Mouse (Mus musculus): ENCODE measurements around the gene Dok7. TPM values are rescaled to one million over a fixed set of nuclear protein-coding genes. Genes with fewer than 3 reads are reported as not detected.

Dok7 gene
- polyA plus RNA-seq, 1 experiment from 2014 or later: 0.42 TPM

DNA sequence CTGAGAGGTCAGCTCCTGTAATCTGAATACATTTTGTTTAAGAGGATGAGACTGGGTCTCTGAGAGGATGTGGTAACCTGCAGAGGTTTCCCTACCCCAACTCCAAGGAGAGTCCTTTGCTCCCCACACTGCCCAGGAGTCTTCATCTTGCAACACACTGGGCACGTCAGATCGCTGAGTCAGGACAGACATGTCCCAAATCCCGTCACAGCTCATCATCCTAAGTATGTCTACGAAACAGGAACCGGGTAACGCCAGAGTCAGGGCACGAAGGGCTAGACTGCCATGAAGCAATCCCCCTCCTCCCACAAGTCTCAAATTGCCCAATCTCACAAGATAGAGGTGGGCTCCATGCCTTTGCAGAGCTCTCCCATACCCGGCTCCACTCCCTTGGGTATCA lies 46.5 kb downstream of the Dok7 start:
- no peak for ATAC-seq (ENCODE audit: low FRiP score, low read depth)
- peaks cover 5% of the 10 kb centered on the region for H3K27me3 ChIP-seq
- H3K4me2 ChIP-seq (replicated peaks): no peak overlapping the region
- no peaks in the 10 kb centered on the region for H3K9me3 ChIP-seq
- no peak overlapping the region for H3K4me3 ChIP-seq
- no peak overlapping the region for H3K27ac ChIP-seq (replicated peaks)
- H3K36me3 ChIP-seq: peaks cover 46% of the 10 kb centered on the region
- 92% methylated on average over 8 of the region's 8 CpGs for WGBS
- H3K9ac ChIP-seq (replicated peaks): no peak overlapping the region
- H3K4me1 ChIP-seq: peaks cover 20% of the 10 kb centered on the region

DNA sequence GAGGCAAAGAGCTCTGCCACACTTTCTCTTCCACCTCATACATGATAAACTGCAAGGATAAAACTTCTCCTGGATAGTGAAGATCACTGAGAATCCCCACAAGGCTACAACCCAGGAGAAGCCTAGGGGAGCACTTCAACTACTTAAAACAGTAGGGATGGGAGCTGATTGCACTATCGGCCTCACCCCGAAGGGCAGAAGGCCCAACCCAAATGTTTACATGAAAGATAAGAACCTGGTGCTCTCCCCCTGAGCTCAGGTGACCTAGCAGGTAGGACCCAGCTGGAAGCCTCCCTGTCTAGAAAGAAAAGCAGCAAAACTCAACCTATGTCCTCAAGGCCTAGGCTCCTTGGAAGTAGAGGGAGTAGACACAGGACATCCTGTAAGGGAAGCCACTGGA lies 47.0 kb downstream of the Dok7 start:
- ATAC-seq (ENCODE audit: low FRiP score, low read depth): no peak
- Histone ChIP-seq H3K27me3 (peaks cover 5% of the 10 kb centered on the region), H3K36me3 (peaks cover 41% of the 10 kb centered on the region), H3K27ac (replicated peaks) (no peak overlapping the region), H3K9ac (replicated peaks) (no peak overlapping the region), H3K9me3 (no peaks in the 10 kb centered on the region), H3K4me2 (replicated peaks) (peak overlapping the region; percentile 71; the same call in 1 of the 2 replicates), H3K4me1 (peaks cover 20% of the 10 kb centered on the region), H3K4me3 (no peak overlapping the region)
- 95% methylated on average over 2 of the region's 2 CpGs for WGBS

DNA sequence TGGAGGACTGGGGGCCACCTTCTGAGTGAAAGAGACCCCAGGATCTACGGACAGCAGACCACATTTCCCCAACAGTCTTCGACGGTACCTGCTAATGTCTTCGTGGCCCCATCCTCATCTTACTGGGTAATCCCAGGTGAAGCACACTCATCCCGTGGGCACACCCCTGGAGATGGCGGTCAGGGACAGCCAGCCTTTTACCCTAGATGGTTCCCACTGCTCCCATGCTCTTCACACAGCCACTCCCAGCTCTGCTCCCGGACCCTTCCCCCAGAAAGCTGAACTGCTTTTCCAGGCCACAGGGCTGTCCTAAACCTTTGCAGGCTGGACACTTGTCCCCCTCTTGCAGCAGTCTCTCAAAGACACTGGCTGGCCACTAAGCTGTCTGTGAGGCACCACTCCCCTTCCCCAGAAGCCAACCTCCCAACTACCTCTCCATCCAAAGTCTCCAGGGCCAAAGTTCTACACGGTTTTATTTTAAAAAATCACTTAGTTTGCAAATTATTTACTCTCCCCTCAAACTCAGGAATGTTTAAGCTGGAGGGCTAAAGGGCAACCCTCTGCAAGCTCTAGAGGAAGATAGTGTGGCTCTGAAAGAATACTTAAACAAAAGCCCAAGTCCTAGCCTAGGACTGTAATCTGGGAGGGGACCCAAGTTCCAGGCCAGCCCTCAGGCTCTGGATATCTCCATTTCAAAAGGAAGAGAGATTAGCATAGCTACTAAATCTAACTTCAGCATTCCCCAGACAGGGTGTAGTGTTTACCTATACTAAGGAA lies 47.8 kb downstream of the Dok7 start:
- ATAC-seq (ENCODE audit: low FRiP score, low read depth): no peak
- peak overlapping the region; percentile 71 for H3K4me2 ChIP-seq (replicated peaks)
- H3K4me1 ChIP-seq: peaks cover 20% of the 10 kb centered on the region
- H3K36me3 ChIP-seq: peaks cover 33% of the 10 kb centered on the region
- H3K27ac ChIP-seq (replicated peaks): no peak overlapping the region
- H3K9me3 ChIP-seq: no peaks in the 10 kb centered on the region
- 58% methylated on average over 8 of the region's 8 CpGs for WGBS
- peak overlapping the region; percentile 76 for H3K9ac ChIP-seq (replicated peaks)
- peak overlapping the region; percentile 77 for H3K4me3 ChIP-seq
- H3K27me3 ChIP-seq: peaks cover 5% of the 10 kb centered on the region

DNA sequence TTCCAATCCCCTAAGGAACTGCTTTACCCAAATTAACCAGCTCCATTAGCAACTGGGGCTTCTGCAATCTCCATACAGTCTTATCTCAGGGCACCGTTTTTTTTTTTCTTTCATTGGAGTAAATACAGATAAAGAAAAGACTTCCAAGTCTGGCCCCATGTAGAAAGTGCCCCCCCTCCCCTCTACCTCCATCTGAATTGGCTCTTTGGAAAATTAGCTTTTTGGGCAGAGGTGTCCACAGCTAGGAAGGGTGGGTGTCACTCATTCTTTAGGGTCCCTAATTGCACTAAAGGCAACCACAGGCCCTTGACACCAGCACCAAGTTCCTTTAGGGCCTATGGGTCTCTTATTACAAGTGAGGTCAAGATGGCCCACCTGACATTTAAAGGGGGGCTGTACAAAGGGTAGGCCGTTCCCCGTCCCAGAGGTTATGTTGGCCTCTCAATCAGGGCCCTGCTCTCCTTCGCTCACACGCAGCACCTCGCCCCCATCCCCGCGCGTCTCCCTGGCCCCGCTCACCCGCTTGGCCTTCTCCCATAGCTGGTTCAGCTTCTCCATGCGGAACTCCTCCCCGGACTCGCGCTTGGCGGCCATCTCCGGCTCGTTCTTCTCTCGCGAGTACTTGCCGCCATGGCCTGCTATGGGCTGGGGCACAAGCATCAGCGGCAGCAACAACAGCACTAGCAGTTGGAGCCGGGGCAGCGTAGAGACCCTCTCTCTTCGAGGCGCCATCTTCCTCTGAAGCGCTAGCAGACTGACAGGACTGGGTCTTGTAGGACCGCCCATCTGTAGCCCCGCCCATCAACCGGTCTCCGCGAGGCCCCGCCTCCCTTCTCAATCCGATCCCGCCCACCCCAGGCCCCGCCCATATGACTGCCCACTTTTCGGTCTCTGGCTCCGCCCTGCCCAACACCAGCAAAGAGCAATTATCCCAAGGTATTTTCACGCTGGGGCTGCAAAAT lies 48.7 kb downstream of the Dok7 start, which contains the start of gene Lrpap1:
Gene Lrpap1 (minus strand): TSS at position 807 of the 962 bp plus-strand sequence.
- ATAC-seq (ENCODE audit: low FRiP score, low read depth): peak; percentile 95
- Histone ChIP-seq H3K4me2 (replicated peaks) (peak within 1 kb of the TSS; percentile 71), H3K27ac (replicated peaks) (peak within 1 kb of the TSS; percentile 86), H3K9ac (replicated peaks) (peak within 1 kb of the TSS; percentile 76), H3K27me3 (peaks cover 5% of the 10 kb centered on the region), H3K36me3 (peaks cover 24% of the 10 kb centered on the region), H3K9me3 (no peaks in the 10 kb centered on the region), H3K4me1 (peaks cover 20% of the 10 kb centered on the region), H3K4me3 (peak within 1 kb of the TSS; percentile 77)
- WGBS: under 1% methylated on average over 39 of the region's 39 CpGs

DNA sequence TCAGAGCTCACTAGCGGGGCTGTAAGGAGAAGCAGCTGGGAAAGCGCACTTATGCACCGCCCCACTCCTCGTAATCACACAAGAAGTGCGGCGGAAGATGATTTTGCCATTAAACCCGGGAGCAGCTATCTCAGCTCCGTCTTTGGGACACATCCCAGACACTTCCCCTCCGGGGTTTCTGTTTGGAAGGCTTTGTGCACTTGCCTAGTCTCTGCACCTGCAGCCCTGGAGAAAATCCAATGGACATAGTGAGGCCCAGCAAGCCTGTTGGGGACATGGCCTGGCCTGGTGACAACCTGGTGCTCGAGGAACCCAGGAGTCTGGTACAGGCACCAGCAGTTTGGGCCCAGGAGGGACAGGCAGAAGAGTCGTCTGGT lies 49.3 kb downstream of the Dok7 start:
- Histone ChIP-seq H3K4me1 (peaks cover 20% of the 10 kb centered on the region), H3K36me3 (peaks cover 17% of the 10 kb centered on the region), H3K9ac (replicated peaks) (peak overlapping the region; percentile 43), H3K27me3 (peaks cover 5% of the 10 kb centered on the region), H3K27ac (replicated peaks) (peak overlapping the region; percentile 55; the same call in 1 of the 2 replicates), H3K9me3 (no peaks in the 10 kb centered on the region), H3K4me3 (peak overlapping the region; percentile 77), H3K4me2 (replicated peaks) (peak overlapping the region; percentile 71)
- ATAC-seq (ENCODE audit: low FRiP score, low read depth): peak; percentile 67; the same call in 1 of the 2 replicates
- WGBS: 8% methylated on average over 11 of the region's 11 CpGs

DNA sequence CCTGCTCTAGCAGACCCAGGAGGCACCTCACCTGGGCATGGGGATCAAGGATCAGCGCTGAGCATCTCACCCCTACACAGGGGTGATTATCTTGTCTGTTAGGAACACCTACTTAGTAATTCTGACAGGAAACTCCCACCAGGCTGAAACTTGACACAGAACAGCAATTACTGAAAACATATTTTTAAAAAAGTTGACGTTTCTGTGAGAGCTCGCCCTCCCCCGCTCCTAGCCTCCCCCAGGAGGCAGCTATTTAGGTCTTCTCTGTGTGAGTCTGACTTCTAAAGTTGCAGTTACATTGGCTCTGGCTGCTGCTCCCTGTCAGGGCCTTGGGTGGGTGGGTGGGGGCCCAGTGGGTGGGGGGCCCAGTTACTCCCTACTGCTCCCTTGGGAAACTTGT lies 55.9 kb downstream of the Dok7 start:
- Histone ChIP-seq H3K4me3 (no peak overlapping the region), H3K27me3 (peaks cover 2% of the 10 kb centered on the region), H3K36me3 (no peaks in the 10 kb centered on the region), H3K4me1 (no peaks in the 10 kb centered on the region), H3K9ac (replicated peaks) (no peak overlapping the region), H3K4me2 (replicated peaks) (no peak overlapping the region), H3K9me3 (no peaks in the 10 kb centered on the region), H3K27ac (replicated peaks) (no peak overlapping the region)
- ATAC-seq (ENCODE audit: low FRiP score, low read depth): no peak
- WGBS: 58% methylated on average over 4 of the region's 4 CpGs

DNA sequence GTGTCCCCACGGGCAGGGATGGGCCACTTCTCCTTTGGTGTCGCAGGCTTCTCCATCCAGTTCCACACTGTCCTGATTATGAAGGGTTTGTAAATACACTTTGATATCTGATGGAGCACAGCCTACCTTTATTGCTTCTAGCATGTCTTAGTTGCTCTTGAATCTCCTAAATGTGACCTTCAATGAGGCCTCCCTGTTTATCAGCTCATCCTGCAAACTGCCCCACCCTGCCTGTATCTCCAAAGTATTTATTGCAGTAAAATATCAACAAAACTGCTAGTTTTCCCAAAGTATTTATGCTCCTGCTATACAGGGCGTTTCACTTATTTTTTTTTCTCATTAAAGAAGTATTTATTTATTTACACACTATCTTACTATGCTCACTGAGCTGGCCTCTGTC lies 59.4 kb downstream of the Dok7 start:
- ATAC-seq (ENCODE audit: low FRiP score, low read depth): no peak
- H3K36me3 ChIP-seq: no peaks in the 10 kb centered on the region
- H3K27ac ChIP-seq (replicated peaks): no peak overlapping the region
- H3K4me2 ChIP-seq (replicated peaks): no peak overlapping the region
- H3K9me3 ChIP-seq: no peaks in the 10 kb centered on the region
- H3K27me3 ChIP-seq: no peaks in the 10 kb centered on the region
- WGBS: 86% methylated on average over 3 of the region's 3 CpGs
- no peak overlapping the region for H3K4me3 ChIP-seq
- no peaks in the 10 kb centered on the region for H3K4me1 ChIP-seq
- no peak overlapping the region for H3K9ac ChIP-seq (replicated peaks)

DNA sequence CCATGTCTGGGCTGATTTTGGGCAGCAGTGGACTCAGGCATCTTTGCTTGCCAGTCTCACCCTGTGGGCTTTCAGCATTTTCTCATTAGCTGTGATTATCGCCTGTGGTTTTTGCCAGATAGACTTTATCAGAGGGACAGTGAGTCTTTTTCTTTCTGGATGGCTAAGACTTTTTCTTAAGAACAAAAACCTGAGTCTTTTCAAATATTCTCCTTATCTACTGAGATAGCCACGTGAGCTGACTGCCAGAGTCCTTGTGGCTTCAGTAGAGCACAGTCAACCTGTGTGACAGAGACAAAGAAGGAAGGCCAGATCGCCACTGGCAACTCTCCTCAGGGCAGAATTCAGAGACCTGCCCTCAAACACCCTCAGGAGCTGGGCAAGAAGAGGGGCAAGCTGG lies 61.1 kb downstream of the Dok7 start:
- WGBS: 78% methylated on average over 3 of the region's 3 CpGs
- ATAC-seq (ENCODE audit: low FRiP score, low read depth): no peak

DNA sequence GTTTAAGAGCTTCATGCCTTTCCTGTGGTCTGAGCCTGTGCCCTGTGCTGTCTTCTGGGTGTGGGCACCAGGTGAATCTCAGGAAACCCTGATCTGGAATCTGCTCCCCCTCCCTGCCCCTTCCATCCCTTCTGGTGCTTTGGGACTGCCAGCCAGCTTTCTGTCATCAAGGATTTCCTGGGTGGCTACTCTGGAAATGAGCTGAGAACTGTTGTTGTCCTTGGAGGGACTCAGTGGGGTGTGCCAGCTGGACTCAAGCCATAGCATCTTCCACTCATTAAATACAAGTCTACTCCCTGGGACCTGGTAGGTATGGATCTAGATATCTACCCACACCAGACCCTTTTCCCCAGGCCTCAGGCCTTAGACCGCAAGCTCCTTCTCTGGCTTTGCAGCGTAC lies 61.9 kb downstream of the Dok7 start:
- ATAC-seq (ENCODE audit: low FRiP score, low read depth): no peak
- Histone ChIP-seq H3K9ac (replicated peaks) (no peak overlapping the region), H3K4me2 (replicated peaks) (no peak overlapping the region), H3K27me3 (no peaks in the 10 kb centered on the region), H3K4me1 (no peaks in the 10 kb centered on the region), H3K36me3 (no peaks in the 10 kb centered on the region), H3K27ac (replicated peaks) (no peak overlapping the region), H3K4me3 (no peak overlapping the region), H3K9me3 (no peaks in the 10 kb centered on the region)
- WGBS: 91% methylated on average over 2 of the region's 2 CpGs

More for the DNA sequence above, 61.1 kb downstream of the Dok7 start:
- H3K4me2 ChIP-seq (replicated peaks): no peak overlapping the region
- no peaks in the 10 kb centered on the region for H3K4me1 ChIP-seq
- H3K27me3 ChIP-seq: no peaks in the 10 kb centered on the region
- no peaks in the 10 kb centered on the region for H3K9me3 ChIP-seq
- no peaks in the 10 kb centered on the region for H3K36me3 ChIP-seq
- H3K4me3 ChIP-seq: no peak overlapping the region
- H3K27ac ChIP-seq (replicated peaks): no peak overlapping the region
- no peak overlapping the region for H3K9ac ChIP-seq (replicated peaks)

DNA sequence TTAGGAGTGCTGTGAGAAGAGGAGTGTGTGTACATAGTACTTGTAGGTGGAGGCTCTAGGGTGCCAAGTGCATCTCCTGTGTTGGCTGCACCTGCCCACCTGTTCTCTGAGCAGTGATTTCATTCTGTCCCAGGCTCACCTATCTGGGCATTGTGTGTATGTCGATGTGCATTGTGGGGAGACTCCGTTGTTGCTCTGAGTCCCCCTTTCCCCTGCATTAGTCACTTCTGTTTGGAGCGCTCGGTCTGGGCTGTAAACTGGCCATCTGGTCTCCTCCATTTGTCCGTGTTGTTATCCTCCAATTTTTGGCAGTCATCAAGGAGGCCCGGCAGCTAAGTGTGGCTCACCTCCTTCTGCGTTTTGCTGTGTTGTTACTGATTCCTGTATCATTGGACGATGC lies 63.5 kb downstream of the Dok7 start:
- H3K9me3 ChIP-seq: no peaks in the 10 kb centered on the region
- 95% methylated on average over 8 of the region's 8 CpGs for WGBS

DNA sequence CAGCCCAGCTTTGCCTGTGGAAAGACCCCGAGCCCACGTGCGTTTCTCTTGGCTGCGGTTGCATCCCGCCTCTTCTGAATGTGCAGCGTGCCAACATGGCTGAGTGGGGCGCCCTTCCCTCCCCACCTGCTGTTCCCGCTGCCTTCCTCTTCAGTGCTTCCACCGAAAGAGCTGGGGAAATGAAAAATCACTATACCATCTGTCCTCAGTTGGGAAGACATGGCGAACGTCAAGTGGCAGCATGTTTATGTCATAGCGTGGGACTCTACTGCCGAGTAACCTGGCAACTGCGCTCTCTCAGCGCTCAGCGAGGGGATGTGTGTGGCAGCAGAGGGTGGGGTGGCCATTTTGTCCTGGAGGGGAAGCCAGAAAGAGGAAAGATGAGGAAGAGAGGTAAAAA lies 72.6 kb downstream of the Dok7 start:
- Histone ChIP-seq H3K36me3 (no peaks in the 10 kb centered on the region), H3K27ac (replicated peaks) (no peak overlapping the region), H3K4me2 (replicated peaks) (no peak overlapping the region), H3K27me3 (no peaks in the 10 kb centered on the region), H3K4me1 (no peaks in the 10 kb centered on the region), H3K4me3 (no peak overlapping the region), H3K9ac (replicated peaks) (no peak overlapping the region), H3K9me3 (no peaks in the 10 kb centered on the region)
- ATAC-seq (ENCODE audit: low FRiP score, low read depth): no peak
- WGBS: 90% methylated on average over 16 of the region's 16 CpGs

More for the DNA sequence above, 63.5 kb downstream of the Dok7 start:
- Histone ChIP-seq H3K4me3 (no peak overlapping the region), H3K27me3 (no peaks in the 10 kb centered on the region), H3K36me3 (no peaks in the 10 kb centered on the region), H3K4me2 (replicated peaks) (no peak overlapping the region), H3K27ac (replicated peaks) (no peak overlapping the region), H3K9ac (replicated peaks) (no peak overlapping the region), H3K4me1 (no peaks in the 10 kb centered on the region)
- ATAC-seq (ENCODE audit: low FRiP score, low read depth): no peak

DNA sequence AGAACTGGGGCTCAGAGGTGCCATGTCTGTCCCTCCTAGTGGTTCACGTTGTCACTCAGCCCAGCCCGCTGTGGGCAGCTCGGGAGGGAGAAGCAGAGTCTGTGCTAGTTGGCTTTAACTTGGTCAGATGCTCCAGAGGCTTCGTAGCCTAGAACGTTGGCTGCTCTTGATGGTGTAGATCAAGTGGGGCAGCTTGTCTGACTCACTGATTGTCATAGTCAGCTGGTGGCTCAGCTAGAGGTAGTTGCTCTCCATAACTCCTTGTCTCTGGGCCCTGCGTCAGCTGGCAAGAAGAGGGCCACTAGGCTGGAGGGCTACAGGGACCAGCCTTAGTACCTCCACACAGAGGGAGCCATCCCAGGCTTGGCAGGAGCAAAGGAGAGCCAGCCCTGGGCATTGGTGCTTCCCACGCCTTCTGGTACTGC lies 73.2 kb downstream of the Dok7 start:
- H3K4me1 ChIP-seq: no peaks in the 10 kb centered on the region
- H3K9me3 ChIP-seq: no peaks in the 10 kb centered on the region
- H3K27me3 ChIP-seq: no peaks in the 10 kb centered on the region
- H3K9ac ChIP-seq (replicated peaks): no peak overlapping the region
- no peak overlapping the region for H3K4me2 ChIP-seq (replicated peaks)
- 92% methylated on average over 7 of the region's 7 CpGs for WGBS
- H3K4me3 ChIP-seq: no peak overlapping the region
- no peak overlapping the region for H3K27ac ChIP-seq (replicated peaks)
- no peak for ATAC-seq (ENCODE audit: low FRiP score, low read depth)
- no peaks in the 10 kb centered on the region for H3K36me3 ChIP-seq
